Comparison of ENCODE assay signal across 8 mouse cellular contexts in genomic region chr1:166153351-166154120, GRCm38 (mm10). TPM values are rescaled to one million over a fixed set of nuclear protein-coding genes. Genes with fewer than 3 reads are reported as not detected.
DNase-seq lines count a peak whose midpoint lies in the region; ATAC-seq lines count a peak whose summit lies in the region.

No protein-coding gene starts in this region.

- 12% methylated on average over 18 of the region's 18 CpGs for WGBS in embryonic facial prominence, embryonic 11.5 days
- 12% methylated on average over 18 of the region's 18 CpGs for WGBS in kidney, embryonic 16.5 days
- 15% methylated on average over 18 of the region's 18 CpGs for WGBS in liver, embryonic 11.5 days
- 8% methylated on average over 18 of the region's 18 CpGs for WGBS in stomach, embryonic 14.5 days

- no peaks in the 10 kb centered on the region for H3K9me3 ChIP-seq in embryonic facial prominence, embryonic 11.5 days (replicated peaks; ENCODE audit: control insufficient read depth, low read length)
- H3K9me3 ChIP-seq in kidney, embryonic 16.5 days (ENCODE audit: low read length) = no peaks in the 10 kb centered on the region
- no peaks in the 10 kb centered on the region for H3K9me3 ChIP-seq in liver, embryonic 11.5 days (ENCODE audit: control insufficient read depth, low read length)
- H3K9me3 ChIP-seq in stomach, embryonic 14.5 days (ENCODE audit: control insufficient read depth, low read depth, low read length) = no peaks in the 10 kb centered on the region

- no peak overlapping the region for H3K4me3 ChIP-seq in embryonic facial prominence, embryonic 11.5 days (ENCODE audit: low read depth, low read length)
- H3K4me3 ChIP-seq in kidney, embryonic 16.5 days (ENCODE audit: low read length) = no peak overlapping the region
- no peak overlapping the region for H3K4me3 ChIP-seq in liver, embryonic 11.5 days (ENCODE audit: low read depth, low read length)
- no peak overlapping the region for H3K4me3 ChIP-seq in stomach, embryonic 14.5 days (ENCODE audit: low read depth, low read length)

- no peaks in the 10 kb centered on the region for H3K36me3 ChIP-seq in embryonic facial prominence, embryonic 11.5 days (replicated peaks; ENCODE audit: control insufficient read depth, insufficient read depth, low read depth, low read length)
- H3K36me3 ChIP-seq in kidney, embryonic 16.5 days (ENCODE audit: insufficient read depth, low read length) = no peaks in the 10 kb centered on the region
- no peaks in the 10 kb centered on the region for H3K36me3 ChIP-seq in liver, embryonic 11.5 days (ENCODE audit: control insufficient read depth, insufficient read depth, low read length)
- no peaks in the 10 kb centered on the region for H3K36me3 ChIP-seq in stomach, embryonic 14.5 days (ENCODE audit: control insufficient read depth, insufficient read depth, low read length)

- H3K9ac ChIP-seq in embryonic facial prominence, embryonic 11.5 days (replicated peaks; ENCODE audit: low read length) = no peak overlapping the region
- no peak overlapping the region for H3K9ac ChIP-seq in kidney, embryonic 16.5 days (replicated peaks; ENCODE audit: low read length)
- H3K9ac ChIP-seq in liver, embryonic 11.5 days (ENCODE audit: low read depth, low read length) = no peak overlapping the region
- H3K9ac ChIP-seq in stomach, embryonic 14.5 days (replicated peaks; ENCODE audit: low read depth, low read length) = no peak overlapping the region

- no peak overlapping the region for H3K4me2 ChIP-seq in embryonic facial prominence, embryonic 11.5 days (ENCODE audit: low read depth, low read length)
- 0 out of 2 replicates have a peak overlapping the region, but pooled peaks have one; percentile 19 for H3K4me2 ChIP-seq in kidney, embryonic 16.5 days (replicated peaks; ENCODE audit: low read depth, low read length)
- H3K4me2 ChIP-seq in liver, embryonic 11.5 days = peak overlapping the region; percentile 7; the same call in 1 of the 2 replicates
- no peak overlapping the region for H3K4me2 ChIP-seq in stomach, embryonic 14.5 days (replicated peaks; ENCODE audit: low read depth, low read length)

- H3K27me3 ChIP-seq in embryonic facial prominence, embryonic 11.5 days (ENCODE audit: control insufficient read depth, insufficient read depth, low read length) = peaks cover 8% of the 10 kb centered on the region
- H3K27me3 ChIP-seq in kidney, embryonic 16.5 days (ENCODE audit: insufficient read depth, low read length) = peaks cover 8% of the 10 kb centered on the region
- peaks cover 19% of the 10 kb centered on the region for H3K27me3 ChIP-seq in liver, embryonic 11.5 days (replicated peaks; ENCODE audit: control insufficient read depth, insufficient read depth, low read length)
- 0 out of 2 replicates have a peak, but pooled peaks cover 7% of the 10 kb centered on the region for H3K27me3 ChIP-seq in stomach, embryonic 14.5 days (ENCODE audit: control insufficient read depth, insufficient read depth, low read length)

- peak; percentile 91 for DNase-seq in 3T3-L1 (ENCODE audit: low read depth, low spot score)
- DNase-seq in adrenal gland, postnatal 14 days = peak; percentile 92
- peak; percentile 96 for DNase-seq in embryonic facial prominence, embryonic 11.5 days (ENCODE audit: low spot score)
- DNase-seq in heart, adult 8-10 months (ENCODE audit: low spot score) = peak; percentile 77
- DNase-seq in liver, embryonic 11.5 days (ENCODE audit: low spot score) = peak; percentile 71
- DNase-seq in natural killer cell, adult 2 months (ENCODE audit: low spot score in 2 of 2) = peak; percentile 82 to 86

- 0 out of 2 replicates have a peak, but pooled peaks have one; percentile 20 for ATAC-seq in embryonic facial prominence, embryonic 11.5 days (replicated peaks; ENCODE audit: insufficient number of reproducible peaks, low FRiP score, low TSS enrichment, low read depth)
- ATAC-seq in kidney, embryonic 16.5 days (ENCODE audit: low FRiP score, low TSS enrichment) = peak; percentile 11; the same call in 1 of the 2 replicates
- ATAC-seq in liver, embryonic 11.5 days (replicated peaks; ENCODE audit: low FRiP score) = 0 out of 2 replicates have a peak, but pooled peaks have one; percentile 15
- peak; percentile 40; the same call in 1 of the 2 replicates for ATAC-seq in stomach, embryonic 14.5 days (ENCODE audit: insufficient number of reproducible peaks, insufficient read depth, low FRiP score, low read depth)

- no peaks in the 10 kb centered on the region for H3K4me1 ChIP-seq in embryonic facial prominence, embryonic 11.5 days (ENCODE audit: control insufficient read depth, insufficient read depth, low read length)
- H3K4me1 ChIP-seq in kidney, embryonic 16.5 days (ENCODE audit: insufficient read depth, low read length) = peaks cover 3% of the 10 kb centered on the region
- peaks cover 6% of the 10 kb centered on the region for H3K4me1 ChIP-seq in liver, embryonic 11.5 days (replicated peaks; ENCODE audit: control insufficient read depth, insufficient read depth, low read length)
- no peaks in the 10 kb centered on the region for H3K4me1 ChIP-seq in stomach, embryonic 14.5 days (ENCODE audit: control insufficient read depth, insufficient read depth, low read length)

- no peak overlapping the region for H3K27ac ChIP-seq in embryonic facial prominence, embryonic 11.5 days (replicated peaks; ENCODE audit: low read depth, low read length)
- no peak overlapping the region for H3K27ac ChIP-seq in kidney, embryonic 16.5 days (ENCODE audit: low read length)
- H3K27ac ChIP-seq in liver, embryonic 11.5 days (ENCODE audit: low read depth, low read length) = no peak overlapping the region
- no peak overlapping the region for H3K27ac ChIP-seq in stomach, embryonic 14.5 days (ENCODE audit: low read length)

RNA-seq across cellular contexts. Expression of gene Gpa33, which starts 23.5 kb away (rescaled TPM):
- 0.15 TPM in 1 of 2 replicates, not detected in the other for total RNA-seq in adrenal gland, postnatal 14 days (2021)
- 0.10 and 0.34 TPM in 2 replicates for polyA plus RNA-seq in embryonic facial prominence, embryonic 11.5 days (2014; fragmentation: Nextera tagmentation; extraction: Ambion mirVana)
- not detected for total RNA-seq in heart, adult 8-10 months (2022)
- 0.68 and 0.85 TPM in 2 replicates for polyA plus RNA-seq in kidney, embryonic 16.5 days (2015; fragmentation: Nextera tagmentation; extraction: Ambion mirVana)
- not detected in 2 replicates for polyA plus RNA-seq in liver, embryonic 11.5 days (2014; fragmentation: Nextera tagmentation; extraction: Ambion mirVana)
- 5.5 and 6.0 TPM in 2 replicates for polyA plus RNA-seq in stomach, embryonic 14.5 days (2014; fragmentation: Nextera tagmentation; extraction: Ambion mirVana)

RNA-seq across cellular contexts. Expression of gene Dusp27, which starts 25.8 kb away (rescaled TPM):
- total RNA-seq in adrenal gland, postnatal 14 days (2021) = 0.07 and 0.26 TPM in 2 replicates
- 1.7 and 2.2 TPM in 2 replicates for polyA plus RNA-seq in embryonic facial prominence, embryonic 11.5 days (2014; fragmentation: Nextera tagmentation; extraction: Ambion mirVana)
- 10 to 100 TPM; 36.3 to 55.0 (median 43.5) TPM for total RNA-seq in heart, adult 8-10 months (2022)
- 0.26 and 0.69 TPM in 2 replicates for polyA plus RNA-seq in kidney, embryonic 16.5 days (2015; fragmentation: Nextera tagmentation; extraction: Ambion mirVana)
- polyA plus RNA-seq in liver, embryonic 11.5 days (2014; fragmentation: Nextera tagmentation; extraction: Ambion mirVana) = 0.84 and 1.0 TPM in 2 replicates
- polyA plus RNA-seq in stomach, embryonic 14.5 days (2014; fragmentation: Nextera tagmentation; extraction: Ambion mirVana) = 1.9 and 2.7 TPM in 2 replicates

Comparison
In these comparisons a context has a peak if more than half of its experiments do, and no peak if none do; other contexts are left out.
1. H3K4me2 ChIP-seq: peak in kidney, embryonic 16.5 days (single experiment) and liver, embryonic 11.5 days (single experiment); none in embryonic facial prominence, embryonic 11.5 days (single experiment) and stomach, embryonic 14.5 days (single experiment).
2. Peak in every context shown above with its lines, with median percentiles within 50 percentile points of each other: DNase-seq and ATAC-seq.